Mouse (Mus musculus): ENCODE measurements around the gene B3galt4. TPM values are rescaled to one million over a fixed set of nuclear protein-coding genes. Genes with fewer than 3 reads are reported as not detected.

The B3galt4 gene
- polyA plus RNA-seq, 1 experiment from 2014 or later = 5.6 TPM

DNA sequence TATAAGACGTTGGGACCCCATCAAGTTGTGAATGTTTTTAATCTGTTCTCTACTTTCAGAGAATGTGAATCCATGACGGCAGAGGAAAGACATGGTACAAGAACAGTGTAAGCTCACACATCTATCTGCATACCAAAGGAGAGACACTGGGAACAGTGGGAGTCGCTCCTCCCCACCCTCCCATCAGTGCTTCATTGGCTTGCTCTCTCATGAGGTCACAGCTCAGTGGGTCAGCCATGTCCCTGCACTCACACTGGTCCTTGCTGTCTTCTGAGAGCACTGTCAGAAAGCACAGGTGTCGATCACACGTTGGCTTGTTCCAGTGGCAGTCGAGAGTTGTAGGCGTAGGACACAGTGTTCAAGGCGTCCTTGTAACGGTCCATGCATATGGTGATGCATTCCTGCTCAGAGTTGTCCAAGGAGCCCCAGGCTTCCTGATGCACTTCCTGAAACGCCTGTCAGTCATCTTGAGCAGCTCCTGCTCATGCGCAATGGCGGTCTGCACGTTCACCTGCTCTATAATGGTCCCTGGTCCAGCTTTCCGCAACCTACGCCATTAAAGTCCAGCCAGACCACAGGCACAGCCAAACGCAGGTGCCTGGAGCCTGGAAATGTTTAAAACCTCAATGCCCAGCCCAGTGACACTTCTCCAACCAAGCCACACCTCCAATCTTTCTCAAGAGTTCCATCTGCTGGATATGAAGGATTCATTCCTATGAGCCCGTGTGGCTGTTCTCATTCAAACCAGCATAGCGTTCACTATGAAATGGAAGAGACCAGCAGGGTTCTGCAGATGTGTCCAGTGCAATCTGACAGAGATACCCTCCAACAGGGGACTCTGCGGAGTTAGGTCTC is 29.1 kb upstream of the B3galt4 start:
- ATAC-seq (replicated peaks; ENCODE audit: low FRiP score) = 0 out of 2 replicates have a peak, but pooled peaks have one; percentile 4
- 74% methylated on average over 19 of the region's 19 CpGs for WGBS
- Histone ChIP-seq H3K4me3 (replicated peaks) (peak overlapping the region; percentile 60; the same call in 1 of the 2 replicates), H3K9me3 (replicated peaks) (no peaks in the 10 kb centered on the region), H3K4me1 (peaks cover 30% of the 10 kb centered on the region), H3K27me3 (peaks cover 50% of the 10 kb centered on the region), H3K4me2 (peak overlapping the region; percentile 81; the same call in 1 of the 2 replicates), H3K36me3 (no peaks in the 10 kb centered on the region), H3K9ac (no peak overlapping the region), H3K27ac (peak overlapping the region; percentile 47)

DNA sequence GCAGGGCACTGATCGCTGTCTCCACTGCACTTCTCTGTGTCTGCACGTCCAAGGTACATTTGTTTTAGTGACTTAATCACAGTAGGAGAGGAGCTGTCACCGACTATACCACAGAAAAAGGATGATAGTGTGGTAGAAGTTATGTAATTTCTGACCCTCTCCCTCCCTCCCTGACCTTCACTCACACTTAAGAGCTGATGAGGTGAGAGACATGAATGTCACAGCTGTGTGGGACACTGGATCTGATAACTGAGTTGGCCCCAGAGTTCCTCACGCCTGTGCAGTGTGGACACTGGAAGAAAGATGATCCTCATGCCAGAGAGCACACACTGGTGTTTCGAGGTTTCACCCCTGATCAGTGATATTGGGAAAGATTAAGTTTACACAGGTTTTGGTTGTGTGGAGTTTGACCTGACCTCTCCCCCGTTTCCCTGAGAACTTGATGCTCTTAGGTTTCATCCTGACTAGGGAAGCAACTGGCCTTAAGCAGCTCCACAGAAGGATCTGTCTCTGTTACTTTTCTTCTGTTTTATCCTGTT is 28.3 kb upstream of the B3galt4 start:
- no peaks in the 10 kb centered on the region for H3K36me3 ChIP-seq
- H3K4me3 ChIP-seq (replicated peaks) = no peak overlapping the region
- H3K9ac ChIP-seq = no peak overlapping the region
- H3K27ac ChIP-seq = no peak overlapping the region
- H3K4me1 ChIP-seq = peaks cover 30% of the 10 kb centered on the region
- H3K27me3 ChIP-seq = peaks cover 57% of the 10 kb centered on the region
- H3K4me2 ChIP-seq = no peak overlapping the region
- no peak for ATAC-seq (replicated peaks; ENCODE audit: low FRiP score)
- no peaks in the 10 kb centered on the region for H3K9me3 ChIP-seq (replicated peaks)
- WGBS = 53% methylated on average over 6 of the region's 6 CpGs

DNA sequence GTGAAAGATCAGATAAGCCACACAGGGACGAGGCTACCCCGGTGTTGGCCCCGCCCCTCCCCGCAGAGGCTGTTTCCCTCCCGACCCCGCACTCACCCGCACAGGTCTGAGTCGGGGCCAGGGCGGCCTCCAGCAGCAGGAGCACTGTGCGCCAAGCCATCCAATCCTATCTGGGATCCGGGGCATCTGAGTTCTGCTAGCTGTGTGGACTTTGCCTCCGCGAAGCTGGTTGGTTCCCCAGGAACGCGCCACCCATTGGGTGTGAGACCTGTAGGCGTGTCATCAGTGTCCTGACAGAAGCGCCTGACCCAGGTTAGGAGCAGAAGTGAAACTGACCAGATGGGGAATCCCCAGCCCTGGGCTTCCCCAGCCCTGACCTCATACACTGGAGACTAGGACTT is 27.3 kb upstream of the B3galt4 start:
- WGBS = under 1% methylated on average over 17 of the region's 17 CpGs
- Histone ChIP-seq H3K4me1 (peaks cover 30% of the 10 kb centered on the region), H3K36me3 (no peaks in the 10 kb centered on the region), H3K27ac (no peak overlapping the region), H3K9me3 (replicated peaks) (no peaks in the 10 kb centered on the region), H3K4me2 (peak overlapping the region; percentile 75), H3K27me3 (peaks cover 58% of the 10 kb centered on the region), H3K4me3 (replicated peaks) (peak overlapping the region; percentile 47), H3K9ac (peak overlapping the region; percentile 27; the same call in 1 of the 2 replicates)
- peak; percentile 76 for ATAC-seq (replicated peaks; ENCODE audit: low FRiP score)

DNA sequence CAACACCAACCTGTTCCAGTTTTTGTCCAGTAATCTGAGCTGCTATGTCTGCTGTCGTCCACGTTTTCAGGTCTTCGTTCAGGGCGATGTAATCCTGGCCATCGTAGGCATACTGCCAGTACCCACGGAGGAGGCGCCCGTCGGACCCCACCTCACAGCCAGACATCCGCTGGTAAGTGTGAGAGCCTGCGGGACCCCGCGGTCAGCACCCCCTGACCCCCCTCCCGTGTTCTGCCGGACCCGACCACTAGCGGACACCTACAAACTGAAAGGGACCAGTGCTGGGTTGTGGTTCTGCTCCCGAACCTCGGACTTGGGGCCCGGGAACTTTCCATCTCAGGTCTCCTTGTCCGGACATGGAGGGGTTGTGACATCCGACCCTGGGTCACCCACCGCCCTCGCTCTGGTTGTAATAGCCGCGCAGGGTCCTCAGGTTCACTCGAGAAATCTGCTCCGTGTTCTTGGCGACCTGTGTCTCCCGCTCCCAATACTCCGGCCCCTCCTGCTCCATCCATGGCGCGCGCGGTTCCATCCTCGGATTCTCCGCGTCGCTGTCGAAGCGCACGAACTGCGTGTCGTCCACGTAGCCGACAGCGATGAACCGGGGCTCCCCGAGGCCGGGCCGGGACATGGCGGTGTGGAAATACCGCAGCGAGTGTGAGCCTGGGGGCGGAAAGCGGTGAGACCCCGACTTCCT is 26.7 kb upstream of the B3galt4 start:
- no peaks in the 10 kb centered on the region for H3K9me3 ChIP-seq (replicated peaks)
- H3K4me3 ChIP-seq (replicated peaks) = peak overlapping the region; percentile 47
- H3K9ac ChIP-seq = peak overlapping the region; percentile 27; the same call in 1 of the 2 replicates
- H3K4me2 ChIP-seq = peak overlapping the region; percentile 75
- no peaks in the 10 kb centered on the region for H3K36me3 ChIP-seq
- WGBS = 2% methylated on average over 57 of the region's 57 CpGs
- peaks cover 60% of the 10 kb centered on the region for H3K27me3 ChIP-seq
- ATAC-seq (replicated peaks; ENCODE audit: low FRiP score) = no peak
- H3K4me1 ChIP-seq = peaks cover 30% of the 10 kb centered on the region
- H3K27ac ChIP-seq = no peak overlapping the region

DNA sequence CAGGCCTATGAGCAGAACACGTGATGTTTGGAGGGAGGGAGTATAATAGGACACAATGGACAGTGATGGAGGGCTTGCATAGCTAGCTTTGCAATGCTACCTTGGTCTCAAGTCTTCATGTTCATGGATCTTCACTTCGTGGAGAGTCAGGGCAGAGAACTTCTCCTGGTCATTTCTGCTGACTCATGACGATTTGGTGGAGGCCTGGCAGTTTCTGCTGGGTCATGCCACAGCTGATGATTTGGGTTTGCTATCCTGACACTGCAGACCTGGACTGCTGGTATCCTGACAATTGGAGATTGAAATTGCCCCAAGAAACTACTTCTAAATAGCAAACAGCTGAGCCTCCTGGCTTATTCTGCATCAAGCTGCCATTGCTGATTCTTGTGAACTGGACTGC is 22.3 kb upstream of the B3galt4 start:
- Histone ChIP-seq H3K9ac (no peak overlapping the region), H3K4me2 (no peak overlapping the region), H3K27ac (no peak overlapping the region), H3K36me3 (no peaks in the 10 kb centered on the region), H3K4me1 (peaks cover 10% of the 10 kb centered on the region), H3K9me3 (replicated peaks) (no peaks in the 10 kb centered on the region), H3K27me3 (peaks cover 37% of the 10 kb centered on the region), H3K4me3 (replicated peaks) (no peak overlapping the region)
- ATAC-seq (replicated peaks; ENCODE audit: low FRiP score) = no peak
- WGBS = 66% methylated on average over 3 of the region's 3 CpGs

DNA sequence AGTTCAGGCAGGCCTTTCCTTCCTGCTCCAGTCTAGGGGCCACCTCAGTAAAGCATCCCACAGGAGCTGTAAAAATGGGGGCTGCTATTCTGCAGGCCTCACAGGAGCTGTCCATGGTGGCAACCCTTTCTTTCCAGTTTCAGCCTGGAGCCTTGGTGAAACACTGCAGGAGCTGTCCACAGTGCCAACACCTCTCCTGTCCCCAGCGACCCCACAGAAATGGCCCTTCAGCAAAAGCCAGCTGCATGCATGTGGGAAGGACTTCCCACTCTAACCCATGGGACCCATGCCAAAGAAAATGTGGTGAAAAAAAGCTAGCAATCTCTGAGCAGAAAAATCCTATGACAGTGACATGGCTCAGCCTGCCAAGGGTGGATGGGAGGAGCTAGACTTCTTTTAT is 21.4 kb upstream of the B3galt4 start:
- Histone ChIP-seq H3K9ac (no peak overlapping the region), H3K27ac (no peak overlapping the region), H3K27me3 (peaks cover 28% of the 10 kb centered on the region), H3K4me1 (peaks cover 1% of the 10 kb centered on the region), H3K9me3 (replicated peaks) (no peaks in the 10 kb centered on the region), H3K4me3 (replicated peaks) (no peak overlapping the region), H3K4me2 (no peak overlapping the region), H3K36me3 (no peaks in the 10 kb centered on the region)
- ATAC-seq (replicated peaks; ENCODE audit: low FRiP score) = no peak; the same call in 1 of the 2 replicates
- WGBS = 5% methylated on average over 1 of the region's 1 CpGs

DNA sequence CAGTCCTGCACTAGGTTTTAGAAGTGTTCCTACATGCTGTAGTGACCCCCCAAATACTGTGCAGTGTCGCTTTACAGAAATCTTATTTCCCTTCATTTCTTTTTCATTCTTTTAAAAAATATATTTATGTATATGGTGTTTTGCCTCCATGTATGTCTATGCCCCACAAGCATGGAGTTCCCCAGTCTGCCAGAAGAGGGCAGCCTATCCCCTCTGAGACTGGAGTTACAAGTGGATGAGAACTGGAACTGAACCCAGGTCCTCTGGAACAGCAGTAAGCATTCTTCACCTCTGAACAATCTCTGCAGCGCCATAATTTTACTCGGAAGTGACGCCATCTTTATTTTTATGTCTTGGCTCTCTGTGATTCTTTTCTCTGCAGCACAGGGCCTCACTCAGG is 18.1 kb upstream of the B3galt4 start:
- Histone ChIP-seq H3K27ac (no peak overlapping the region), H3K4me2 (no peak overlapping the region), H3K4me3 (replicated peaks) (no peak overlapping the region), H3K4me1 (no peaks in the 10 kb centered on the region), H3K9ac (no peak overlapping the region), H3K36me3 (peaks cover 21% of the 10 kb centered on the region), H3K9me3 (replicated peaks) (no peaks in the 10 kb centered on the region), H3K27me3 (peaks cover 3% of the 10 kb centered on the region; the same call in 1 of the 2 replicates)
- WGBS = 79% methylated on average over 4 of the region's 4 CpGs
- no peak for ATAC-seq (replicated peaks; ENCODE audit: low FRiP score)

DNA sequence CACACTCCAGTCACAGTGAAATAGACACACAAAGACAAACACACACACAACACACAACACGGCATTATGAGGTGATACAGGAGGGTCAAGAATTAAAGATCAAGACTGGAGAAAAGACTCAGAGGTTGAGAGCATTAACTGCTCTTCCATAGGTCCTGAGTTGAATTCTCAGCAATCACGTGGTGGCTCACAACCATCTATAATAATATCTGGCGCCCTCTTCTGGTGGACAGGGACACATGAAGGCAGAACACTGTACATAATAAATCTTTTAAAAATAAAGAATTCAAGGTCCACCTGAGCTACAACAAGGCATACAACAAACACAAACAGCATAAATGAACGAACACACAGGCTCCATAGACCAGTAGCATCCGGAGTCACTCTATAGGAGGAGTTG is 17.6 kb upstream of the B3galt4 start:
- 28% methylated on average over 5 of the region's 5 CpGs for WGBS

DNA sequence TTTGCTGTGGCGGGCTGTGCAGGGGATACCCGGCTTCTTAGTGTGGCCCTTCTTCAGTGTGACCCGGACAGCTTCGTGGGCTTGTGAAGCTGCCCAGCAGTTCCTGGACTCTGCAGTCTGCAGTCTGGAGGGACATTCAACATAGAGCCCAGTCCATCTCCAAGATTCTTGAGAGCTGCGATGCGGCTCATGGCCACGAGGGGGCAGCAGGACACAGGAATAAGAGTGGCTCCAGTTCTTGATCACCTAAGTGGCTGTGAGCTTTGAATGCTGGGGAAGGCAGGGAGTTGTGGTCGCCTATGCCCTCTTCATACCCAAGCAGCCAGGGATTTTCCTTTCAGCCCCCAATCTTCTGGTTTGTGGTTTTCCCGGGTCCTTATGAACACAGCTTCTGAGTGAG is 17.2 kb upstream of the B3galt4 start:
- Histone ChIP-seq H3K4me2 (no peak overlapping the region), H3K36me3 (peaks cover 29% of the 10 kb centered on the region), H3K27me3 (peaks cover under 1% of the 10 kb centered on the region; the same call in 1 of the 2 replicates), H3K27ac (no peak overlapping the region), H3K4me1 (no peaks in the 10 kb centered on the region), H3K4me3 (replicated peaks) (no peak overlapping the region), H3K9me3 (replicated peaks) (no peaks in the 10 kb centered on the region), H3K9ac (no peak overlapping the region)
- 5% methylated on average over 9 of the region's 9 CpGs for WGBS
- peak; percentile 63 for ATAC-seq (replicated peaks; ENCODE audit: low FRiP score)

More for the DNA sequence above, 17.6 kb upstream of the B3galt4 start:
- H3K27ac ChIP-seq = no peak overlapping the region
- peak; percentile 27; the same call in 1 of the 2 replicates for ATAC-seq (replicated peaks; ENCODE audit: low FRiP score)
- no peaks in the 10 kb centered on the region for H3K9me3 ChIP-seq (replicated peaks)
- peaks cover 24% of the 10 kb centered on the region for H3K36me3 ChIP-seq
- no peaks in the 10 kb centered on the region for H3K4me1 ChIP-seq
- no peak overlapping the region for H3K4me2 ChIP-seq
- H3K4me3 ChIP-seq (replicated peaks) = no peak overlapping the region
- H3K27me3 ChIP-seq = peaks cover 3% of the 10 kb centered on the region; the same call in 1 of the 2 replicates
- no peak overlapping the region for H3K9ac ChIP-seq

DNA sequence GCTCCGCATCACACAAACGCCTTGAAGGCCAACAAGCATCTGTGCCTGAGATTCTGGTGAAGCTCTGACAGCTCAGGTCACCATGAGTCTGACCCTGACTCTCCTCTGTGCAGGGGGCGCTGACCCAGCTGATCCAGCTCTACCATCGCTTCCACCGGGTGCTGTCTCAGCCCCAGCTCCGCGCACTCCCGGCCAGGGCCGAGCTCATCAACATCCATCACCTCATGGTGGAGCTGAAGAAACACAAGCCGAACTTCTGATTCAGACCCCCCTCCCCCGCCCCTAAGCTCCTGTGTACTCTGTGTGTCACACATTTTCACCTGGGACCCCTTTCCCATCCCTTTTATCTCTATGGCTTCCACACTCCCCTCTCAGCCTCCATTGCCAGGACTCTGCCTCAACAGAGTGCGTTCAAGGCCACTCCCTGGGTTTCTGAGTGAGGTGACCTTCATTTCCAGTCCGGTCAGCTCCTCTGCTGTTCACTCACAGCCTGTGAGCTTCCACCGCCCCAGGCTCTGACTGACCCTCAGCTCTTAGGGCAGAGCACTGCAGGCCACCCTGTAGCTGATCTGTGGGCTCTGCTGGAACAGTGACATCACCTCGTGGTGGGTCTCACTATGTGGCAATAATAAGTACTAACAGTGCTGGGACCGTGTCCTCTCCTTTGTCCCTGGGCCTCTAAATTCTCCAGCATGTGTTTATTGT is 14.7 kb upstream of the B3galt4 start:
- Histone ChIP-seq H3K4me3 (replicated peaks) (no peak overlapping the region), H3K4me2 (no peak overlapping the region), H3K27me3 (no peaks in the 10 kb centered on the region), H3K27ac (no peak overlapping the region), H3K4me1 (no peaks in the 10 kb centered on the region), H3K36me3 (peaks cover 53% of the 10 kb centered on the region), H3K9ac (no peak overlapping the region), H3K9me3 (replicated peaks) (no peaks in the 10 kb centered on the region)
- 88% methylated on average over 16 of the region's 16 CpGs for WGBS
- 0 out of 2 replicates have a peak, but pooled peaks have one; percentile 20 for ATAC-seq (replicated peaks; ENCODE audit: low FRiP score)

DNA sequence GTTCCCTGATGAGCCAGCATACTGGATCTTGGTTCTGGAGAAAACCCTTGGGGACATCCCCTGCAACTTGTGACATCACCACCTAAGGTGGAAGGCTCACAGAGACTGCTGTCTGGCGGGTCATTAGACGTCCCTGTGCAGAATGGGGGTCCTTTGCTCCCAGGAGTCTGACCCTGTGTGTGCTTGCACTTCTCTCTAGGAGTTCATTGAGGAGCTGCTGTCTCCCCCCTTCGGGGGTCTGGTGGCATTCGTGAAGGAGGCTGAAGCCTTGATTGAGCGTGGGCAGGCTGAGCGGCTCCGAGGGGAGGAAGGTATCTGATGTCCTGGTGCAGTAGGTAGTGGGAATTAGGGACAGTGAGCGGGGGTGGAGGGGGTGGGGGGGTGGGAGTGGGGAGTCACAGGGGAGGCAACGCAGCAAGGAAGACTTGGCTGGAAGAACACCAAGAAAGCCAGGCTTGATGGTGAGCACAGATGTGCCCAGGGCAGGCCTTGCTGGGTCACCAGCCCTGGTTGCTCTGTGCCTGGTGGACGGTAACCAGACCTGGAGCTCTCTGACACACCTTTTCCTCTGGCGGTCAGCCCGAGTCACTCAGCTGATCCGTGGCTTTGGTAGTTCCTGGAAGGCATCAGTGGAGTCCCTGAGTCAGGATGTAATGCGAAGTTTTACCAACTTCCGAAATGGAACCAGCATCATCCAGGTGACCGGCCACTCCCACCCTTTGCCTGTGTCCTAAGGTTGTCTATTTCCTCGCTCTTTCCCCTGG is 14.0 kb upstream of the B3galt4 start:
- 85% methylated on average over 17 of the region's 17 CpGs for WGBS
- H3K27ac ChIP-seq = no peak overlapping the region
- H3K9me3 ChIP-seq (replicated peaks) = no peaks in the 10 kb centered on the region
- H3K4me3 ChIP-seq (replicated peaks) = no peak overlapping the region
- no peak for ATAC-seq (replicated peaks; ENCODE audit: low FRiP score)
- peaks cover 60% of the 10 kb centered on the region for H3K36me3 ChIP-seq
- H3K9ac ChIP-seq = no peak overlapping the region
- H3K4me2 ChIP-seq = no peak overlapping the region
- H3K4me1 ChIP-seq = no peaks in the 10 kb centered on the region
- H3K27me3 ChIP-seq = no peaks in the 10 kb centered on the region
